Mouse (Mus musculus): Measurements from ENCODE around the gene Vps52.
"Not testable (repeated sequence)": the region's sequence is repeated elsewhere in the genome, so short reads cannot be mapped to it uniquely, and the experiment has no call there.

Vps52 gene

GRCm38 (mm10) chr17:33965846-33966550 lies 10.4 kb downstream of the Vps52 start:
- DNase-seq (ENCODE audit: low read depth, low spot score): no peak

- no peak for DNase-seq (ENCODE audit: low read depth, low spot score)
These were observed 12.9 kb downstream of the Vps52 start for GRCm38 (mm10) chr17:33968489-33968888.

GRCm38 (mm10) chr17:33968927-33969326 lies 13.3 kb downstream of the Vps52 start:
- no peak for DNase-seq (ENCODE audit: low read depth, low spot score)

- no peak for DNase-seq (ENCODE audit: low read depth, low spot score)
These were observed 13.8 kb downstream of the Vps52 start for GRCm38 (mm10) chr17:33969394-33969793.

- no peak for DNase-seq (ENCODE audit: low read depth, low spot score)
These were observed 17.1 kb downstream of the Vps52 start for GRCm38 (mm10) chr17:33972691-33973090.

GRCm38 (mm10) chr17:33973572-33973971 lies 18.0 kb downstream of the Vps52 start:
- no peak for DNase-seq (ENCODE audit: low read depth, low spot score)

GRCm38 (mm10) chr17:33977861-33978557 lies 22.4 kb downstream of the Vps52 start:
- DNase-seq (ENCODE audit: low read depth, low spot score): no peak

GRCm38 (mm10) chr17:33978631-33979031 lies 23.0 kb downstream of the Vps52 start:
- peak; percentile 50 for DNase-seq (ENCODE audit: low read depth, low spot score)

GRCm38 (mm10) chr17:33979512-33980050 lies 24.0 kb downstream of the Vps52 start:
- no peak for DNase-seq (ENCODE audit: low read depth, low spot score)

GRCm38 (mm10) chr17:33980181-33981035 lies 24.8 kb downstream of the Vps52 start:
- DNase-seq (ENCODE audit: low read depth, low spot score): no peak

GRCm38 (mm10) chr17:33981192-33981909 lies 25.7 kb downstream of the Vps52 start:
- DNase-seq (ENCODE audit: low read depth, low spot score): peak; percentile 96

DNA sequence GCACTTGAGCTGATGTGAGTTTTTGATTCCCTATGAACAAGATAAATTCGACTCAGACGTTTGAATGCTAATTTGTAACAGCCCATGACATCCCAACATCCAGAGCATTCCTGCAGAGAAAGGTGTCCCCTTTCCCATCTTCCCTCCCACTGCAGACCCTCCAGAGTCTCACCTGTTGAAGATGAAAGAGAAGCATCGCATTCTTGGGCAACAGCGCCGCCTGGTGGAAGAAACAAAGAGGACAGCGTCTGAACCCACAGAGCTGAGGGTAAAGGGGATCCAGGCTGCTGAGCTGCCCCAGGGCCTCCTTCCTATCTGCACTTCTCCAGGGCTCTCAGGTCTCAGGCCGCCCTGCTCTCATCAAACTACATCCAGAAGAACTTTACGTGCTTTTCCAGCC lies 26.5 kb downstream of the Vps52 start:
- DNase-seq (ENCODE audit: low read depth, low spot score): not testable (repeated sequence)

- peak; percentile 27 for DNase-seq (ENCODE audit: low read depth, low spot score)
These were observed 36.4 kb downstream of the Vps52 start for GRCm38 (mm10) chr17:33991788-33992664.

- no peak for DNase-seq (ENCODE audit: low read depth, low spot score)
These were observed 39.3 kb downstream of the Vps52 start for GRCm38 (mm10) chr17:33994959-33995358.

GRCm38 (mm10) chr17:33995651-33996050 lies 40.0 kb downstream of the Vps52 start:
- no peak for DNase-seq (ENCODE audit: low read depth, low spot score)

DNA sequence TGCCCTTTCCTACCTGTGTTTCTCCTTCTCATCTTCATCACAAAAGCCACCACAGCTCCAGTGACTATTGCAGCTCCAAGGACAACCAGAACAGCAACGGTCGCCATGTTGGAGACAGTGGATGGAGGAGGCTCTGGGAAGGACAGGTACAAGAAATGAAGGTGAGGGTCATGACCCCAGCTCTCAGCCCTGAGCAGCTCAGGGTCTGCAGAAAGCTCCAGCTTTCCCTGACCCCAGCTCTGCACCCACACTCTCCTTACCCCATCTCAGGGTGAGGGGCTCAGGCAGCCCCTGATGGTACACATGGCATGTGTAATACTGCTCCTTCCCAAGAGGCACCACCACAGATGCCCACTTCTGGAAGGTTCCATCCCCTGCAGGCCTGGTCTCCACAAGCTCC lies 41.4 kb downstream of the Vps52 start:
- DNase-seq (ENCODE audit: low read depth, low spot score): not testable (repeated sequence)

DNA sequence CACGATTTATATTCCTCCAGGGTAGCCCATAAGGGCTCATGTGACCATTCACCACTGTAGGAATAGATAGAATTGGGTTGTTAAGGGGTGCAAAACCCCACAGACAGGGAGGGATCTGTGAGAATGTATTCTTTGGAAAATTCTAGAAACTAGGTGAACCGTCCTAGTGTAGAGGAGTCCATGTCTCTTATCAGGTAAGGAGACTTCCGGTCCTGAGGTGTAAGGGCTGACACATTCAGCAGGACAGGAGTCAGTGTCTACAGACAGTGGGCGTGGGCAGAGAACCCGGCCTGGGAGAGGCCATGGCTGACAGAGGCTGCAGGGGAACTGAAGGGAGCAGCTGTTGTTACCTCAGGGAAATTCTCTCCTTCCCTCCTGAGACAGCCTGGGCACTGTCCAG lies 43.1 kb downstream of the Vps52 start:
- DNase-seq (ENCODE audit: low read depth, low spot score): not testable (repeated sequence)

DNA sequence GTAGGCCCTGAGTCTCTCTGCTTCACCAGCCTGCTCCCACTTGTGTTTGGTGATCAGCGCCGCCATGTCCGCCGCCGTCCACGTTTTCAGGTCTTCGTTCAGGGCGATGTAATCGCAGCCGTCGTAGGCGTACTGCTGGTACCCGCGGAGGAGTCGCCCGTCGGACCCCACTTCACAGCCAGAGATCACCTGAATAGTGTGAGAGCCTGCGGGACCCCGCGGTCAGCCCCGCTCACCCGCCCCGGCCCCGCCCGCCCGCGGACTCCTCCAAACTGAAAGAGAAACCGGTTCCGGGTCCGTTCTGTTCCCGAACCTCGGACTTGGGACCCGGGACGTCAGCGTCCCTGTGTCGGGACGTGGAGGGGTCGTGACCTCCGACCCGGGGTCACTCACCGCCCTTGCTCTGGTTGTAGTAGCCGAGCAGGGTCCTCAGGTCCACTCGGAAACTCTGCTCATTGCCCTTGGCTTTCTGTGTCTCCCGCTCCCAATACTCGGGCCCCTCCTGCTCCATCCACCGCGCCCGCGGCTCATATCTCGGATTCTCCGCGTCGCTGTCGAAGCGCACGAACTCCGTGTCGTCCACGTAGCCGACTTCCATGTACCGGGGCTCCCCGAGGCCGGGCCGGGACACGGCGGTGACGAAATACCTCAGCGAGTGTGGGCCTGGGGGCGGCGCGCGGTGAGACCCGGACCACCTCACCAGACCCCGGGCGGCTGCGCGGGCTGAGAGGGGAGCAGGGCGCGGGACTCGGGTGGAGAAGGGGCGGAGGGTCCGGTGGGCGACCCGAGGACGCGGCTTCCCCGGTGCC lies 43.9 kb downstream of the Vps52 start:
- no peak for DNase-seq (ENCODE audit: low read depth, low spot score)

- no peak for DNase-seq (ENCODE audit: low read depth, low spot score)
These were observed 44.5 kb downstream of the Vps52 start, which contains the start of gene H2-K1 for GRCm38 (mm10) chr17:34000150-34000537. Gene H2-K1 (minus strand): TSS chr17:34000347.

Measured in telencephalon, adult 2 months (tissue).